Mouse (Mus musculus): Measurements from ENCODE around the gene Gabrg3. TPM values are rescaled to one million over a fixed set of nuclear protein-coding genes. Genes with fewer than 3 reads are reported as not detected.

Gabrg3 gene
- polyA plus RNA-seq, 2 experiments from 2014 or later: 0.09 TPM; not detected in 1

GRCm38 (mm10) chr7:57050906-57051635, 335.9 kb downstream of the Gabrg3 start:
- ATAC-seq: no peak

- no peak for ATAC-seq
Observed at GRCm38 (mm10) chr7:57037861-57038421, 349.0 kb downstream of the Gabrg3 start.

- no peak for ATAC-seq
Observed at GRCm38 (mm10) chr7:57000585-57001261, 386.3 kb downstream of the Gabrg3 start.

GRCm38 (mm10) chr7:56997713-56998624, 389.0 kb downstream of the Gabrg3 start:
- no peak for ATAC-seq

- no peak for ATAC-seq
Observed at GRCm38 (mm10) chr7:56946398-56946797, 440.6 kb downstream of the Gabrg3 start.

GRCm38 (mm10) chr7:56941606-56942005, 445.4 kb downstream of the Gabrg3 start:
- ATAC-seq: no peak

GRCm38 (mm10) chr7:56938020-56938419, 449.0 kb downstream of the Gabrg3 start:
- no peak for ATAC-seq

- ATAC-seq: no peak
Observed at GRCm38 (mm10) chr7:56919499-56919898, 467.5 kb downstream of the Gabrg3 start.

GRCm38 (mm10) chr7:56914862-56915261, 472.1 kb downstream of the Gabrg3 start:
- ATAC-seq: no peak

- ATAC-seq: no peak
Observed at GRCm38 (mm10) chr7:56899762-56900161, 487.2 kb downstream of the Gabrg3 start.

- no peak for ATAC-seq
Observed at GRCm38 (mm10) chr7:56867314-56868075, 519.5 kb downstream of the Gabrg3 start.

- no peak for ATAC-seq
Observed at GRCm38 (mm10) chr7:56843565-56843964, 543.4 kb downstream of the Gabrg3 start.

GRCm38 (mm10) chr7:56825446-56825845, 561.5 kb downstream of the Gabrg3 start:
- ATAC-seq: no peak

- ATAC-seq: no peak
Observed at GRCm38 (mm10) chr7:56801841-56802240, 585.1 kb downstream of the Gabrg3 start.

GRCm38 (mm10) chr7:56779122-56779521, 607.9 kb downstream of the Gabrg3 start:
- ATAC-seq: no peak

- no peak for ATAC-seq
Observed at GRCm38 (mm10) chr7:56768216-56768615, 618.8 kb downstream of the Gabrg3 start.

- ATAC-seq: no peak
Observed at GRCm38 (mm10) chr7:56767796-56768195, 619.2 kb downstream of the Gabrg3 start.

- ATAC-seq: no peak
Observed at GRCm38 (mm10) chr7:56765612-56766445, 621.2 kb downstream of the Gabrg3 start.

- no peak for ATAC-seq
Observed at GRCm38 (mm10) chr7:56729225-56729624, 657.8 kb downstream of the Gabrg3 start.

Measured in activated CD4-positive, CD25-positive, alpha-beta regulatory T cell, adult 4 months (primary cell).